Mouse (Mus musculus): Measurements from ENCODE around the gene Csf2rb2. TPM values are rescaled to one million over a fixed set of nuclear protein-coding genes. Genes with fewer than 3 reads are reported as not detected.
"Not testable (repeated sequence)": the region's sequence is repeated elsewhere in the genome, so short reads cannot be mapped to it uniquely, and the experiment has no call there.

The Csf2rb2 gene
- polyA plus RNA-seq, 1 experiment from 2014 or later = 1.0 TPM

DNA sequence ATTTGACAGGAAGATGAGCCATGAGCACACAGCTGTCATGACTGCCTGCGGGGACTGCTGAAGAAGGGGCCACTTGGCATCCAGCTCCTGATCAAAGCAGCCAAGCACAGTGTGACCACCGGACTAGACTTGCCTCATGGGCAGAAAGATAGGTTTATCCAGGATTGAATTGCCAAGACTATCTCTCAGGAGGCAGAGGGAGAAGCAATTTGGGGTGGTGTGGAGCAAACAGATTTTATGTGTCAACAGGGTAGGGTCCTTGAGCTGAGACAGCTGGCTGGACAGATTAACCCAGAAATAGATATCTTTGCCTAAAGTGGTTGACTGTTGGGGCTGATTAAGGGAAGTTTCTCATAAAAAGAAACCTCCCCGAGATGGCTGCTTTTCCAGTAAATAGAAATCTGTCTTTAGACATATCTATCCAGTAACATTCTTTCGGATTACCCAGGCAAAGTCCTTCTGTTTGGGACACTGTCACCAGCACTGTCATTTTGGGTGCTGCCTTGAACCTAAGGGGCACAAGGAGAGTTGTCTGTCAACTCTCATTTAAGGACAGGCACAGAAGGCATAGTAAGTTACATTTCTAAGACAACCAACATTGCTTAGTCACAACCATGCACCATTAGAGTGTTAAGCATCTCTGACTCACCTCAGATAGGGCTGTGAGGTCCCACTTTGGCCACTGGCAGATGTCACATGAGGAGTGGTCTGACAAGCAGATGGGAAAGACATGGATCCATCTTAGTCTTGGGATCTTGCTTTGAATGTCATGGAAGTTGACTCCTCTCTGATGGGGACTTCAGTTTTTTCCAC, 7.1 kb upstream of the Csf2rb2 start:
- Histone ChIP-seq H3K4me1 (peaks cover 31% of the 10 kb centered on the region), H3K27ac (peak overlapping the region; percentile 30), H3K27me3 (replicated peaks) (peaks cover 63% of the 10 kb centered on the region), H3K4me2 (peak overlapping the region; percentile 7)
- peak; percentile 87 for ATAC-seq
- WGBS (ENCODE audit: insufficient replicate concordance) = 19% methylated on average over 4 of the region's 4 CpGs
- H3K9ac ChIP-seq; H3K36me3 ChIP-seq; H3K9me3 ChIP-seq (replicated peaks); H3K4me3 ChIP-seq: not testable (repeated sequence)

DNA sequence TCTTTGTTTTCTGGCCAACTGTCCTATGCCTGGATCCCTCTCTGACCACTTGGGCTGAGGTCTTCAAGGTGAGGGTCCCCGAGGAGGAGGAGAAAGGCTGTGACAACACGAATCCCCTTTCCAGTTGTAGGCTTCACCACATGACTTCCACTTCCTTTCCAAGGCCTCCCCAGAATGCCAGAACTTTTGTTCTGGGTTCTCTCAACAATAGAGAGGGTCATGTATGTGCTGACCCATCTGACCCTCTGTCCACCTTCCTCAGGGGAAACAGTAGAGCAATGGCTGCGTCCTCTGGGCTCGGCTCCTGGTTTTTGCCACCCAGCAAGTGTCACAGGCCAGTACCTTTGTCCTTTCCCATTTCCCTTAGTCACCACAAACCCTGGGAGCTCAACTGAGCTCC, 5.5 kb upstream of the Csf2rb2 start:
- Histone ChIP-seq H3K36me3 (no peaks in the 10 kb centered on the region), H3K27ac (no peak overlapping the region), H3K9ac (0 out of 2 replicates have a peak overlapping the region, but pooled peaks have one; percentile 4), H3K9me3 (replicated peaks) (no peaks in the 10 kb centered on the region), H3K4me2 (no peak overlapping the region), H3K4me3 (no peak overlapping the region), H3K4me1 (peaks cover 27% of the 10 kb centered on the region), H3K27me3 (replicated peaks) (peaks cover 66% of the 10 kb centered on the region)
- 67% methylated on average over 4 of the region's 4 CpGs for WGBS (ENCODE audit: insufficient replicate concordance)
- no peak for ATAC-seq

DNA sequence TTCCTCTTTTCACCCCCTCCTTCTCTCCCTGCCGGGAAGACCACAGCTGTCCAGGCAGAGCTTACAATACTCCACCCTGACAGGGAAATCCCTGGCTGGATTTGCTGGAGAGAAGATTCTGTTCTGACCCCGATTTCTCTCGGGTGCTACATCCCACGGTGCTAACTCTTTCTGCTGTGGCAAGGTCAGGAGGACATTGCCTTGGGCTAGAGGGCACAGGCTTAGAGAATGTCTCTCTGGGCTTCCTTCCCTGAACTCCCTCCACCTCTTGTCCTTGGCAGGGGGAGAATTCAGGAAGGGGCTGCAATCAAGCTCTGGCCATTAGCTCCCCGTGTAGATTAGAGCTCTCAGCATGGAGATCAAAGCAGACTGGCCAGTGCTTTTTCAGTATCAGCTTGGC, 4.3 kb upstream of the Csf2rb2 start:
- no peak overlapping the region for H3K27ac ChIP-seq

DNA sequence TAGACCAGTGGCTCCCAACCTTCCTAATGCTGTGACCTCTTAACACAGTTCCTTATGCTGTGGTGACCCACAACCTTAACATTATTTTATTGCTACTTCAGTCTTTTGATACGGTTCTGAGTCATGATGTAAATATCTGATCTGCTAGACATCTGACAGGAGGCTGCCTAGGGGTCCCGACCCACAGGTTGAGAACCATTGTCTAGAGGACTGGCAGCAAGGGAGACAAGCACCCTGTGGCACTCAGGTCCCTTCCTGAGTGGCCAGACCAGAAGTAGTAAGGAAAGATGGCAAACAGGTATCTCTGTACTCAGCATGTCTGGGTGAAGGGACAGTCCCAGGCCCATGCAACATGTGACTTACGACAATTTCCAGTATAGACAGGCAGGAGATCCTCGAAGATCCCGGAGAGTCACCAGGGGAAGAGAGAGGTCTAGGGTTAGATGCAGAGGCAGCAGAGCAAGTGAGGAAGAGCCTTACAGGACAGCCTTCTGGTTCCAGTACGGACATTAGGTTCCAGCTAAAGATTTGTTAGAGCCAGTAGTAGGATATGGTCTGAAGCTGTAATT, 1.8 kb downstream of the Csf2rb2 start:
- Histone ChIP-seq H3K9me3 (replicated peaks) (no peaks in the 10 kb centered on the region), H3K27me3 (replicated peaks) (peaks cover 49% of the 10 kb centered on the region), H3K4me3 (no peak overlapping the region), H3K27ac (no peak overlapping the region), H3K4me1 (peaks cover 12% of the 10 kb centered on the region; the same call in 1 of the 2 replicates), H3K36me3 (no peaks in the 10 kb centered on the region), H3K4me2 (no peak overlapping the region), H3K9ac (no peak overlapping the region)
- ATAC-seq = no peak
- 70% methylated on average over 6 of the region's 6 CpGs for WGBS (ENCODE audit: insufficient replicate concordance)

More for the DNA sequence above, 4.3 kb upstream of the Csf2rb2 start:
- ATAC-seq = no peak
- Histone ChIP-seq H3K27me3 (replicated peaks) (peaks cover 69% of the 10 kb centered on the region), H3K4me2 (no peak overlapping the region), H3K4me1 (peaks cover 34% of the 10 kb centered on the region), H3K9me3 (replicated peaks) (no peaks in the 10 kb centered on the region), H3K9ac (no peak overlapping the region), H3K36me3 (no peaks in the 10 kb centered on the region), H3K4me3 (no peak overlapping the region)
- 22% methylated on average over 5 of the region's 5 CpGs for WGBS (ENCODE audit: insufficient replicate concordance)

DNA sequence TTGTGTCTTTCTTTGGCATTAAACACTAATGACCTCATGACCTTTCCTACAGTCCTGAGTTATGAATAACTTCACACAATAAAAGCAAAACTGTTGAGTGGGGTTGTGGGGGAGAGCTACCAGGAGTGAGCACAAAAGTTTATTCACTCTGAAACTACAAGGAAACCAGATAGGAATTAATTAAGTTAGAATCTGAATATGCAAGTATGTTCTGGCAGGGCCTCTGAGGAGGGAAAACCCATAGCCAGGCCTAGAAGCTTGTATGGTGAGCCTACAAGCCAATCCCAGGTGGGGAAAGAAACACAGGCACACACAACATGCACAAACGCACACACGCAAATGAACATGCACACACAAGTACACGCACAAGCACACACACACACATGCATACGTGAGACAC, 2.8 kb downstream of the Csf2rb2 start:
- peaks cover 12% of the 10 kb centered on the region; the same call in 1 of the 2 replicates for H3K4me1 ChIP-seq
- H3K4me2 ChIP-seq = no peak overlapping the region
- ATAC-seq = no peak
- H3K36me3 ChIP-seq = no peaks in the 10 kb centered on the region
- no peak overlapping the region for H3K9ac ChIP-seq
- no peak overlapping the region for H3K27ac ChIP-seq
- H3K9me3 ChIP-seq (replicated peaks) = no peaks in the 10 kb centered on the region
- WGBS (ENCODE audit: insufficient replicate concordance) = 78% methylated on average over 4 of the region's 4 CpGs
- no peak overlapping the region for H3K4me3 ChIP-seq
- H3K27me3 ChIP-seq (replicated peaks) = peaks cover 40% of the 10 kb centered on the region

DNA sequence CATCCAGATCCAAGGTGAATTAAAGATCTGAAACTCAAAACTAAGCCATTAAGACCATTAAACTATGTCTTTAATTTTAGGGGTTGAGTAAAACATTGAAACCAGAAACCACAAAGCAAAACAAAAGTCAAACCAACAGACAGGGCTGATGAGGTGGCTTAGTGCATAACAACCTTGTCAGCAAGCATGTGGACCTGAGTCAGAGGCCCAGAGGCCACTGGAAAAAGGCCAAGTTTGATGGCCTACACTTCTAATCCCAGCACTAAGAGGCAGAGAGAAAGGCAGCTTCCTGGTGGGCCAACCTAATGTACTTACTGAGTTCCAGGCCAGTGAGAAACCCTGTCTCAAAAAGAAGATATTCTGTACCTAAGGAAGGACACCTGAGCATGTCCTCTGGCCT, 4.7 kb downstream of the Csf2rb2 start:
- H3K27ac ChIP-seq = no peak overlapping the region
- peaks cover 9% of the 10 kb centered on the region; the same call in 1 of the 2 replicates for H3K4me1 ChIP-seq
- no peaks in the 10 kb centered on the region for H3K9me3 ChIP-seq (replicated peaks)
- H3K27me3 ChIP-seq (replicated peaks) = peaks cover 34% of the 10 kb centered on the region
- H3K4me2 ChIP-seq = no peak overlapping the region
- no peaks in the 10 kb centered on the region for H3K36me3 ChIP-seq
- H3K4me3 ChIP-seq = no peak overlapping the region
- ATAC-seq = no peak
- no peak overlapping the region for H3K9ac ChIP-seq

DNA sequence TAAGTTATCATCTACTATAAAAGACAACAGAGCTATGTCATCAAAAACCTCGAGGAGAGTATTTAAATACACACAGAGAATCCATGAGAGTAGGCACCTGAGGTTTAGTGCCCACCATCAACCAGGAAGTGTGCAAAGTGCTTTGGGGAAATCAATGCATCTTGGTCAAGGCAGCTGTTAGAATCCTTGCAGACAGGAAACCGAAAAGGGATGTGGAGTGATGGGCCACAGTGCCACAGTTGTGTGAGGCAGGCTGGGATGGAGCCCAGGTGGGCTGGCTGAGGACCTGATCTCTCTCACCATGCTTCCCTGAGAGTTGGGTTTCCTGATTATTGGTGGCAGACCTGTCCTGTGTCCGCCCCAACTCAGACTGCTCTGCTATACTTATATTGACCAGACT, 5.9 kb downstream of the Csf2rb2 start:
- no peak for ATAC-seq

DNA sequence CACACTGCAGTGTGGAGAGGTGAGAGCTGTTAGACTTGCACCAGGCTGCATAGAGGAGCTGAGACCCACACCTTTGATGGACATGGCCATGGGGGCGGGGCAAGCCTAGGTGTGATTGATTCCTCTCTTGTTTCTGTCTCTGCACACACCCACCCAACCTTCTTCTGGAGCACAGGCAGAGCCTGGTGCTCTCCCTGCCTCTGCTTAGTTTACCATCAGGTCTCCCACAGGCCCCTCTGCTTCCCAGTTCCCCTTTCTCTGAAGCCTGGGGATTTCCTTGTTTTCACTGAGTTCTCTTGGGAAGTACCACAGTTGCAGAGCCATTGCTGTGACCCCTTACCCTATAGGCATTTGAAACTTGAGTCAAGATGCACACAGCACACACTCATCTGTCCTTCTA, 7.0 kb downstream of the Csf2rb2 start:
- Histone ChIP-seq H3K27ac (no peak overlapping the region), H3K4me2 (no peak overlapping the region), H3K27me3 (replicated peaks) (peaks cover 14% of the 10 kb centered on the region; the same call in 1 of the 2 replicates), H3K9me3 (replicated peaks) (no peaks in the 10 kb centered on the region), H3K4me3 (no peak overlapping the region), H3K36me3 (no peaks in the 10 kb centered on the region), H3K9ac (no peak overlapping the region), H3K4me1 (no peaks in the 10 kb centered on the region)
- 59% methylated on average over 1 of the region's 1 CpGs for WGBS (ENCODE audit: insufficient replicate concordance)
- ATAC-seq = no peak

More for the DNA sequence above, 5.9 kb downstream of the Csf2rb2 start:
- Histone ChIP-seq H3K27ac (no peak overlapping the region), H3K27me3 (replicated peaks) (peaks cover 24% of the 10 kb centered on the region; the same call in 1 of the 2 replicates), H3K4me2 (no peak overlapping the region), H3K4me1 (no peaks in the 10 kb centered on the region), H3K9ac (no peak overlapping the region), H3K9me3 (replicated peaks) (no peaks in the 10 kb centered on the region), H3K36me3 (no peaks in the 10 kb centered on the region), H3K4me3 (no peak overlapping the region)
- WGBS (ENCODE audit: insufficient replicate concordance) = 52% methylated on average over 3 of the region's 3 CpGs

DNA sequence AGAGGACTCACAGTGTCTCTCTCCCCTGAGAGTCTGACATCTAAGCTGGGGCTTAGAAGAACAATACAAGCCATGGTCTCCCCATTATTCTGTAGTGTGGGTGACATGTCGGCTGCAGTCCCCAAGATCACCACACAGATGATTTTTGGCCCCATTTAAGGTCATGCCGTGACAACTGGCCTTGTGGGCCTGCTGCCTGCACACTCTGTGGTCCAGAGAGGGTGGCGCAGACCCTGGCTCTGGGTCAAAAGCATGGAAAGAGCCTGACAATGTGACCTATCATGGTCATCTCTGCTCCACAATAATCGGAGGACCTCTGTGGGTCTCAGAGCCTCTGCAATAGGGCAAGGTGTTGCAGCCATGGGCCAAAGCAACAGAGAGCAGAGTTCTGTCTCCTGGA, 11.8 kb downstream of the Csf2rb2 start:
- Histone ChIP-seq H3K27me3 (replicated peaks) (peaks cover 7% of the 10 kb centered on the region; the same call in 1 of the 2 replicates), H3K4me3 (no peak overlapping the region), H3K36me3 (no peaks in the 10 kb centered on the region), H3K9ac (no peak overlapping the region), H3K9me3 (replicated peaks) (no peaks in the 10 kb centered on the region), H3K4me1 (no peaks in the 10 kb centered on the region), H3K27ac (no peak overlapping the region), H3K4me2 (no peak overlapping the region)
- WGBS (ENCODE audit: insufficient replicate concordance) = 76% methylated on average over 4 of the region's 4 CpGs
- ATAC-seq = no peak; the same call in 1 of the 2 replicates

DNA sequence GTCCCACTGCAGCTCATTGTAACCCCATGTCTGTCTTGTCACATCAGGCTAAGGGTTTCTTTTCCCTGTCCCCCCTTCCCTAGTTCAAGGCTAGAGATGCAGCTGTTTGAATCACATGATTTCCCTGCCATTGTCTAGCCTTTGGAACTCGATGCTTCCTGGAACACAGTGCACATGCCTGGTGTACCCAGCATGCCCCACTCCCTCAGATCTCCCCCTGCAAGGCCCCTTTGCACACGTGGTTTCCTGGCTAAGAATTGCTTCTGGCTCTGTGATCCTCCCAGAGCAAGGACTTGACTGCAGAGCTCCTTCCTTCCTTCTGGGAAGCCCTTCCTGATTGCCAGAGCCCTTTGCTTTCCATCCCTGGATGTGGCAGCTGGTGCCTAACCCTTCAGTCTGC, 12.3 kb downstream of the Csf2rb2 start:
- H3K9me3 ChIP-seq (replicated peaks); H3K4me1 ChIP-seq; H3K4me3 ChIP-seq; H3K27me3 ChIP-seq (replicated peaks); H3K4me2 ChIP-seq; H3K36me3 ChIP-seq; H3K27ac ChIP-seq; H3K9ac ChIP-seq: not testable (repeated sequence)
- WGBS (ENCODE audit: insufficient replicate concordance) = 13% methylated on average over 2 of the region's 2 CpGs
- peak; percentile 35; the same call in 1 of the 2 replicates for ATAC-seq

DNA sequence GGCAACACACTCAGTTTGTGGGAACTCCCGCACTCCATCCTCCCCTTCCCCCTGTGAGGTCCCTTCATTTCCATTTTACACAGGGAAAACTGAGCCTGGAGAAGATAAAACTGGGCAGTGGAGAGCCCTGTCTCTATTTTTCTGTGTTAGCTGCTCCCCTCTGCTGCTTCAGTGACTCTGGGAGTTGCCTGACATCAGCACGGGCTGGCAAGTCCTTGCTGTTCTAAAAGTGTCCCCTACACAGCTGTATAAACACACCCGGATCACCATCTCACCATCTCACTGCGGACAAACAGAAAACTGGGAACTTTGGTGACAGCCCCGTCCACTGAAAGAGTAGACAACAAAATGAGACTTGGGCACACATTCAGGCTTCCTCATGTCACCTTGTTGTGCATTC, 15.7 kb downstream of the Csf2rb2 start:
- not testable (repeated sequence) for H3K4me1 ChIP-seq; H3K9me3 ChIP-seq (replicated peaks); H3K36me3 ChIP-seq; H3K4me3 ChIP-seq; H3K9ac ChIP-seq; H3K4me2 ChIP-seq; H3K27me3 ChIP-seq (replicated peaks); H3K27ac ChIP-seq; ATAC-seq
- 60% methylated on average over 5 of the region's 5 CpGs for WGBS (ENCODE audit: insufficient replicate concordance)

DNA sequence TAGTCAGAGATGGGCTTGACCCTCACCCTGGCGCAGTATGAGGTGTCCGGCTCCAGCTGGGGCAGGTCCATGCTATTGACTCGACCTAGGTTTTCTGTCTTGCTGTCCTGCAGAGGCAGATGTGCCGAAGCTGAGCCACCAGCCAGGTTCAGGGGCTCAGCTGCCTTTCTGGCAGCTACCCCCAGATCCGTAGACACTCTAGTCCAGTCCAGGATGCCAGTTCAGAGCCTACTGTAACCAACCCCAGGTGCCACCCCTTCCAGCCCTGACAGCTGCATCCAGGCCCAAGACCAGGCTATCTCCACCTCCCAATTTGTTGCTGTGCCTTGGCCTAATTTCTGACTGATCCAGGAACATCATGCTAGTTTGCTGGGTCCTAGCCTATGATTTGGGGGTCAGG, 17.6 kb downstream of the Csf2rb2 start:
- no peaks in the 10 kb centered on the region for H3K4me1 ChIP-seq
- ATAC-seq = no peak
- no peak overlapping the region for H3K9ac ChIP-seq
- no peaks in the 10 kb centered on the region for H3K36me3 ChIP-seq
- no peak overlapping the region for H3K4me3 ChIP-seq
- no peaks in the 10 kb centered on the region; the same call in 1 of the 2 replicates for H3K27me3 ChIP-seq (replicated peaks)
- no peaks in the 10 kb centered on the region for H3K9me3 ChIP-seq (replicated peaks)
- H3K27ac ChIP-seq = no peak overlapping the region
- H3K4me2 ChIP-seq = no peak overlapping the region
- 69% methylated on average over 5 of the region's 5 CpGs for WGBS (ENCODE audit: insufficient replicate concordance)
